Mouse (Mus musculus) erythroblast, embryonic 14.5 days (primary cell): ENCODE results near the gene Plcxd2. TPM values are rescaled to one million over a fixed set of nuclear protein-coding genes. Genes with fewer than 3 reads are reported as not detected.

Experiments used
- H3K27me3 ChIP-seq: 2 replicates; pipeline ENCODE4 v1.6.1; 2012; ENCODE audit warnings: inconsistent platforms; ENCODE audit not compliant: control insufficient read depth
- H3K36me3 ChIP-seq: 2 replicates; pipeline ENCODE4 v1.6.1; 2012; ENCODE audit warnings: mild to moderate bottlenecking, inconsistent platforms; ENCODE audit not compliant: control insufficient read depth
- H3K4me1 ChIP-seq: 2 replicates; pipeline ENCODE4 v1.6.1; 2012; ENCODE audit warnings: inconsistent platforms; ENCODE audit not compliant: control insufficient read depth
- H3K4me3 ChIP-seq: replicated peaks from 2 replicates; pipeline ENCODE3; 2012; ENCODE audit warnings: moderate library complexity, mild to moderate bottlenecking, inconsistent platforms
- H3K9me3 ChIP-seq: 2 replicates; pipeline ENCODE4 v1.6.1; 2012; ENCODE audit warnings: low read length, inconsistent platforms, mixed read lengths; ENCODE audit not compliant: control insufficient read depth
- GATA1 ChIP-seq: IDR thresholded peaks from 2 replicates; pipeline ENCODE4 v1.6.1; 2012; ENCODE audit warnings: low read length, inconsistent platforms, mixed read lengths
- TAL1 ChIP-seq: IDR thresholded peaks from 3 replicates; pipeline ENCODE4 v1.6.1; 2012; ENCODE audit warnings: low read length, inconsistent platforms, mixed read lengths
- polyA plus RNA-seq: library from polyadenylated mRNA; stranded (reverse); fragments of >175 nt; gene quantifications from 2 replicates; pipeline ENCODE4 v1.2.3, GENCODE M21; 2012

Gene Plcxd2
- polyA plus RNA-seq, 1 experiment = under 0.01 TPM

- H3K27me3 ChIP-seq = no peaks in the 10 kb centered on the region
- H3K4me1 ChIP-seq = no peaks in the 10 kb centered on the region
- H3K36me3 ChIP-seq = no peaks in the 10 kb centered on the region
- TF ChIP-seq TAL1 (no peak), GATA1 (no peak)
- no peaks in the 10 kb centered on the region for H3K9me3 ChIP-seq
- no peak overlapping the region for H3K4me3 ChIP-seq
Measured at GRCm38 (mm10) chr16:46019359-46019758, 9.3 kb upstream of the Plcxd2 start.

- no peak for TF ChIP-seq TAL1
- TF ChIP-seq GATA1 = no peak
- H3K27me3 ChIP-seq = peaks cover 7% of the 10 kb centered on the region
- H3K9me3 ChIP-seq = no peaks in the 10 kb centered on the region
- H3K4me1 ChIP-seq = peaks cover 14% of the 10 kb centered on the region
- H3K36me3 ChIP-seq = no peaks in the 10 kb centered on the region
- H3K4me3 ChIP-seq = no peak overlapping the region
Measured at GRCm38 (mm10) chr16:46011696-46012095, 1.7 kb upstream of the Plcxd2 start.

- Histone ChIP-seq H3K9me3 (no peaks in the 10 kb centered on the region), H3K4me1 (peaks cover 14% of the 10 kb centered on the region), H3K36me3 (no peaks in the 10 kb centered on the region; the same call in 1 of the 2 replicates), H3K4me3 (peak overlapping the region; percentile 61), H3K27me3 (peaks cover 7% of the 10 kb centered on the region)
- TF ChIP-seq GATA1 = no peak
- no peak for TF ChIP-seq TAL1
Measured at GRCm38 (mm10) chr16:46010906-46011220, 845 bp upstream of the Plcxd2 start.

- peaks cover 14% of the 10 kb centered on the region for H3K4me1 ChIP-seq
- TF ChIP-seq GATA1 (no peak), TAL1 (no peak)
- H3K36me3 ChIP-seq = no peaks in the 10 kb centered on the region; the same call in 1 of the 2 replicates
- H3K27me3 ChIP-seq = peaks cover 7% of the 10 kb centered on the region
- no peaks in the 10 kb centered on the region for H3K9me3 ChIP-seq
- peak overlapping the region; percentile 61 for H3K4me3 ChIP-seq
Measured at GRCm38 (mm10) chr16:46009717-46010116, 301 bp downstream of the Plcxd2 start.

GRCm38 (mm10) chr16:46008766-46009165, 1.3 kb downstream of the Plcxd2 start:
- TF ChIP-seq TAL1 (no peak), GATA1 (no peak)
- Histone ChIP-seq H3K27me3 (peaks cover 7% of the 10 kb centered on the region), H3K4me3 (no peak overlapping the region), H3K9me3 (no peaks in the 10 kb centered on the region), H3K4me1 (peaks cover 14% of the 10 kb centered on the region), H3K36me3 (no peaks in the 10 kb centered on the region; the same call in 1 of the 2 replicates)

- no peaks in the 10 kb centered on the region for H3K9me3 ChIP-seq
- TF ChIP-seq GATA1 (no peak), TAL1 (no peak)
- H3K27me3 ChIP-seq = peaks cover 7% of the 10 kb centered on the region
- H3K36me3 ChIP-seq = no peaks in the 10 kb centered on the region; the same call in 1 of the 2 replicates
- H3K4me3 ChIP-seq = no peak overlapping the region
- H3K4me1 ChIP-seq = peaks cover 14% of the 10 kb centered on the region
Measured at GRCm38 (mm10) chr16:46008036-46008605, 1.9 kb downstream of the Plcxd2 start.

- Histone ChIP-seq H3K4me1 (peaks cover 14% of the 10 kb centered on the region), H3K9me3 (no peaks in the 10 kb centered on the region), H3K4me3 (no peak overlapping the region), H3K27me3 (peaks cover 7% of the 10 kb centered on the region), H3K36me3 (no peaks in the 10 kb centered on the region; the same call in 1 of the 2 replicates)
- TF ChIP-seq TAL1 (no peak), GATA1 (no peak)
Measured at GRCm38 (mm10) chr16:46006261-46006660, 3.8 kb downstream of the Plcxd2 start.

GRCm38 (mm10) chr16:46001550-46002166, 8.4 kb downstream of the Plcxd2 start:
- no peaks in the 10 kb centered on the region for H3K9me3 ChIP-seq
- H3K36me3 ChIP-seq = no peaks in the 10 kb centered on the region; the same call in 1 of the 2 replicates
- no peaks in the 10 kb centered on the region for H3K27me3 ChIP-seq
- no peaks in the 10 kb centered on the region for H3K4me1 ChIP-seq
- H3K4me3 ChIP-seq = no peak overlapping the region
- no peak for TF ChIP-seq GATA1
- TF ChIP-seq TAL1 = no peak

GRCm38 (mm10) chr16:46000976-46001375, 9.0 kb downstream of the Plcxd2 start:
- Histone ChIP-seq H3K9me3 (no peaks in the 10 kb centered on the region), H3K27me3 (no peaks in the 10 kb centered on the region), H3K4me3 (no peak overlapping the region), H3K4me1 (no peaks in the 10 kb centered on the region), H3K36me3 (no peaks in the 10 kb centered on the region; the same call in 1 of the 2 replicates)
- TF ChIP-seq TAL1 (no peak), GATA1 (no peak)
